Mouse (Mus musculus) limb, embryonic 13.5 days (tissue): Measurements from ENCODE around the gene Pde10a. TPM values are rescaled to one million over a fixed set of nuclear protein-coding genes. Genes with fewer than 3 reads are reported as not detected.

Experiments used
- ATAC-seq: fragments of 200-750 bp; cut with Nextera tagmentation; 2 replicates; pipeline ENCODE4 v1.8.0; 2017; ENCODE audit warnings: low read depth, moderate number of reproducible peaks, moderate TSS enrichment; ENCODE audit not compliant: low FRiP score
- H3K27ac ChIP-seq: fragments of 300-500 bp; sonication (generic); 2 replicates; pipeline ENCODE4 v1.5.1; 2015; ENCODE audit warnings: inconsistent platforms, mild to moderate bottlenecking, moderate library complexity
- H3K27me3 ChIP-seq: fragments of 300-500 bp; sonication (generic); 2 replicates; pipeline ENCODE4 v1.6.1; 2015; ENCODE audit warnings: mild to moderate bottlenecking, inconsistent platforms
- H3K36me3 ChIP-seq: fragments of 300-500 bp; sonication (generic); 2 replicates; pipeline ENCODE4 v1.6.1; 2015; ENCODE audit warnings: inconsistent platforms, mild to moderate bottlenecking, moderate library complexity
- H3K4me1 ChIP-seq: fragments of 300-500 bp; sonication (generic); 2 replicates; pipeline ENCODE4 v1.6.1; 2015; ENCODE audit warnings: inconsistent platforms
- H3K4me2 ChIP-seq: fragments of 300-500 bp; sonication (generic); replicated peaks from 2 replicates; pipeline ENCODE4 v1.6.1; 2015; ENCODE audit warnings: inconsistent platforms, mild to moderate bottlenecking, moderate library complexity
- H3K4me3 ChIP-seq: fragments of 300-500 bp; sonication (generic); 2 replicates; pipeline ENCODE4 v1.5.1; 2015; ENCODE audit warnings: moderate library complexity, mild to moderate bottlenecking, inconsistent platforms
- H3K9ac ChIP-seq: fragments of 300-500 bp; sonication (generic); 2 replicates; pipeline ENCODE4 v1.6.1; 2015; ENCODE audit warnings: mild to moderate bottlenecking, inconsistent platforms
- H3K9me3 ChIP-seq: fragments of 300-500 bp; sonication (generic); 2 replicates; pipeline ENCODE4 v1.6.1; 2016; ENCODE audit warnings: inconsistent platforms
- WGBS: fragments of 180-500 bp; shearing (Covaris S2); methylation state at CpG from one replicate; pipeline ENCODE4 v1.1.7; 2015; 5-methylcytosine and 5-hydroxymethylcytosine counted together
- polyA plus RNA-seq: library from polyadenylated mRNA; unstranded; fragments of >200 nt; fragmentation: Nextera tagmentation; extraction: Ambion mirVana; gene quantifications from 2 replicates; pipeline ENCODE4 v1.2.1, GENCODE M21; 2015

The Pde10a gene
- polyA plus RNA-seq, 1 experiment from 2014 or later: 2.4 TPM

GRCm38 (mm10) chr17:8555785-8556184, 30.6 kb downstream of the Pde10a start:
- Histone ChIP-seq H3K27me3 (no peaks in the 10 kb centered on the region), H3K4me2 (no peak overlapping the region), H3K4me1 (peaks cover 10% of the 10 kb centered on the region), H3K27ac (no peak overlapping the region), H3K9ac (no peak overlapping the region), H3K4me3 (no peak overlapping the region), H3K9me3 (peaks cover 3% of the 10 kb centered on the region; the same call in 1 of the 2 replicates), H3K36me3 (no peaks in the 10 kb centered on the region)
- WGBS: 79% methylated on average over 9 of the region's 9 CpGs
- ATAC-seq: no peak

GRCm38 (mm10) chr17:8556223-8556622, 31.1 kb downstream of the Pde10a start:
- H3K27me3 ChIP-seq: no peaks in the 10 kb centered on the region
- no peak for ATAC-seq
- peaks cover 5% of the 10 kb centered on the region; the same call in 1 of the 2 replicates for H3K4me1 ChIP-seq
- H3K9me3 ChIP-seq: peaks cover 3% of the 10 kb centered on the region; the same call in 1 of the 2 replicates
- no peak overlapping the region for H3K9ac ChIP-seq
- H3K27ac ChIP-seq: no peak overlapping the region
- no peak overlapping the region for H3K4me3 ChIP-seq
- no peaks in the 10 kb centered on the region for H3K36me3 ChIP-seq
- no peak overlapping the region for H3K4me2 ChIP-seq
- 72% methylated on average over 6 of the region's 6 CpGs for WGBS

- Histone ChIP-seq H3K9me3 (peaks cover 3% of the 10 kb centered on the region; the same call in 1 of the 2 replicates), H3K4me3 (no peak overlapping the region), H3K9ac (no peak overlapping the region), H3K27ac (no peak overlapping the region), H3K4me1 (no peaks in the 10 kb centered on the region), H3K27me3 (no peaks in the 10 kb centered on the region), H3K4me2 (no peak overlapping the region), H3K36me3 (no peaks in the 10 kb centered on the region)
- no peak for ATAC-seq
- WGBS: 80% methylated on average over 8 of the region's 8 CpGs
Observed at GRCm38 (mm10) chr17:8557926-8558325, 32.8 kb downstream of the Pde10a start.

GRCm38 (mm10) chr17:8562101-8562885, 37.1 kb downstream of the Pde10a start:
- ATAC-seq: no peak

GRCm38 (mm10) chr17:8562886-8563280, 37.7 kb downstream of the Pde10a start:
- WGBS: 52% methylated on average over 1 of the region's 1 CpGs
- Histone ChIP-seq H3K27ac (no peak overlapping the region), H3K9me3 (no peaks in the 10 kb centered on the region), H3K9ac (no peak overlapping the region), H3K4me1 (no peaks in the 10 kb centered on the region), H3K4me2 (no peak overlapping the region), H3K4me3 (no peak overlapping the region), H3K36me3 (no peaks in the 10 kb centered on the region), H3K27me3 (no peaks in the 10 kb centered on the region)
- ATAC-seq: no peak

More at GRCm38 (mm10) chr17:8562101-8562885, 37.1 kb downstream of the Pde10a start:
- Histone ChIP-seq H3K4me3 (no peak overlapping the region), H3K9me3 (no peaks in the 10 kb centered on the region), H3K36me3 (no peaks in the 10 kb centered on the region), H3K27ac (no peak overlapping the region), H3K27me3 (no peaks in the 10 kb centered on the region), H3K9ac (no peak overlapping the region), H3K4me2 (no peak overlapping the region), H3K4me1 (no peaks in the 10 kb centered on the region)
- 88% methylated on average over 14 of the region's 14 CpGs for WGBS

GRCm38 (mm10) chr17:8566850-8567249, 41.7 kb downstream of the Pde10a start, which contains the start of gene Gm17087:
Gene Gm17087 (minus strand): TSS chr17:8566950.
- no peak for ATAC-seq
- H3K27me3 ChIP-seq: no peaks in the 10 kb centered on the region
- 91% methylated on average over 6 of the region's 6 CpGs for WGBS
- H3K9ac ChIP-seq: no peak within 1 kb of the TSS
- H3K4me1 ChIP-seq: no peaks in the 10 kb centered on the region
- H3K36me3 ChIP-seq: no peaks in the 10 kb centered on the region
- no peaks in the 10 kb centered on the region; the same call in 1 of the 2 replicates for H3K9me3 ChIP-seq
- no peak within 1 kb of the TSS for H3K4me3 ChIP-seq
- no peak within 1 kb of the TSS for H3K27ac ChIP-seq
- no peak within 1 kb of the TSS for H3K4me2 ChIP-seq

GRCm38 (mm10) chr17:8573542-8574260, 48.5 kb downstream of the Pde10a start:
- no peaks in the 10 kb centered on the region for H3K4me1 ChIP-seq
- no peaks in the 10 kb centered on the region; the same call in 1 of the 2 replicates for H3K9me3 ChIP-seq
- no peak overlapping the region for H3K4me2 ChIP-seq
- no peaks in the 10 kb centered on the region for H3K36me3 ChIP-seq
- ATAC-seq: no peak
- H3K9ac ChIP-seq: no peak overlapping the region
- H3K4me3 ChIP-seq: no peak overlapping the region
- H3K27ac ChIP-seq: no peak overlapping the region
- no peaks in the 10 kb centered on the region for H3K27me3 ChIP-seq
- WGBS: 81% methylated on average over 8 of the region's 8 CpGs

- WGBS: 62% methylated on average over 3 of the region's 3 CpGs
- H3K4me3 ChIP-seq: no peak overlapping the region
- ATAC-seq: no peak
Observed at GRCm38 (mm10) chr17:8580360-8580759, 55.2 kb downstream of the Pde10a start.

GRCm38 (mm10) chr17:8581579-8581978, 56.4 kb downstream of the Pde10a start:
- H3K4me2 ChIP-seq: no peak overlapping the region
- 0 out of 2 replicates have a peak, but pooled peaks cover 3% of the 10 kb centered on the region for H3K27me3 ChIP-seq
- 84% methylated on average over 8 of the region's 8 CpGs for WGBS
- no peak overlapping the region for H3K27ac ChIP-seq
- no peak for ATAC-seq
- H3K36me3 ChIP-seq: no peaks in the 10 kb centered on the region
- H3K9me3 ChIP-seq: no peaks in the 10 kb centered on the region
- no peaks in the 10 kb centered on the region for H3K4me1 ChIP-seq
- no peak overlapping the region for H3K9ac ChIP-seq
- no peak overlapping the region for H3K4me3 ChIP-seq

More at GRCm38 (mm10) chr17:8580360-8580759, 55.2 kb downstream of the Pde10a start:
- no peaks in the 10 kb centered on the region for H3K36me3 ChIP-seq
- no peak overlapping the region for H3K4me2 ChIP-seq
- H3K27me3 ChIP-seq: no peaks in the 10 kb centered on the region
- H3K4me1 ChIP-seq: no peaks in the 10 kb centered on the region
- H3K27ac ChIP-seq: no peak overlapping the region
- H3K9ac ChIP-seq: no peak overlapping the region
- H3K9me3 ChIP-seq: no peaks in the 10 kb centered on the region

GRCm38 (mm10) chr17:8592427-8593277, 67.5 kb downstream of the Pde10a start:
- WGBS: 13% methylated on average over 22 of the region's 22 CpGs
- peak overlapping the region; percentile 25 for H3K4me3 ChIP-seq
- no peaks in the 10 kb centered on the region for H3K36me3 ChIP-seq
- H3K9ac ChIP-seq: 0 out of 2 replicates have a peak overlapping the region, but pooled peaks have one; percentile 35
- peak; percentile 73; the same call in 1 of the 2 replicates for ATAC-seq
- no peaks in the 10 kb centered on the region for H3K9me3 ChIP-seq
- H3K27ac ChIP-seq: no peak overlapping the region
- peaks cover 34% of the 10 kb centered on the region for H3K27me3 ChIP-seq
- peak overlapping the region; percentile 59 for H3K4me2 ChIP-seq
- no peaks in the 10 kb centered on the region for H3K4me1 ChIP-seq

- H3K27ac ChIP-seq: no peak overlapping the region
- WGBS: 8% methylated on average over 7 of the region's 7 CpGs
- no peak overlapping the region for H3K4me3 ChIP-seq
- ATAC-seq: peak; percentile 54
- no peaks in the 10 kb centered on the region for H3K36me3 ChIP-seq
- H3K4me2 ChIP-seq: no peak overlapping the region
- no peak overlapping the region for H3K9ac ChIP-seq
- no peaks in the 10 kb centered on the region for H3K9me3 ChIP-seq
- H3K27me3 ChIP-seq: peaks cover 28% of the 10 kb centered on the region
- no peaks in the 10 kb centered on the region for H3K4me1 ChIP-seq
Observed at GRCm38 (mm10) chr17:8597790-8598189, 72.6 kb downstream of the Pde10a start.
